Mouse (Mus musculus): Measurements from ENCODE around the gene Rad54l. TPM values are rescaled to one million over a fixed set of nuclear protein-coding genes. Genes with fewer than 3 reads are reported as not detected.

The Rad54l gene
- polyA plus RNA-seq, 1 experiment from 2014 or later = 34.5 TPM

GRCm38 (mm10) chr4:116137421-116137996 lies 14.0 kb upstream of the Rad54l start:
- ATAC-seq (ENCODE audit: borderline replicate concordance, extremely low read depth, low FRiP score, low TSS enrichment) = peak; percentile 59; the same call in 1 of the 2 replicates

GRCm38 (mm10) chr4:116134990-116135389 lies 11.5 kb upstream of the Rad54l start:
- no peaks in the 10 kb centered on the region for H3K9me3 ChIP-seq
- no peak for ATAC-seq (ENCODE audit: borderline replicate concordance, extremely low read depth, low FRiP score, low TSS enrichment)
- peaks cover 4% of the 10 kb centered on the region; the same call in 1 of the 2 replicates for H3K4me1 ChIP-seq
- H3K4me3 ChIP-seq = no peak overlapping the region
- no peaks in the 10 kb centered on the region for H3K27me3 ChIP-seq
- no peaks in the 10 kb centered on the region for H3K36me3 ChIP-seq
- no peak overlapping the region for H3K4me2 ChIP-seq
- 17% methylated on average over 2 of the region's 2 CpGs for WGBS
- no peak overlapping the region for H3K27ac ChIP-seq
- no peak overlapping the region for H3K9ac ChIP-seq

More at GRCm38 (mm10) chr4:116137421-116137996, 14.0 kb upstream of the Rad54l start:
- peaks cover 4% of the 10 kb centered on the region; the same call in 1 of the 2 replicates for H3K4me1 ChIP-seq
- no peak overlapping the region for H3K27ac ChIP-seq
- H3K9me3 ChIP-seq = no peaks in the 10 kb centered on the region
- H3K4me3 ChIP-seq = no peak overlapping the region
- no peaks in the 10 kb centered on the region for H3K27me3 ChIP-seq
- WGBS = 47% methylated on average over 13 of the region's 13 CpGs
- no peak overlapping the region for H3K4me2 ChIP-seq
- H3K36me3 ChIP-seq = no peaks in the 10 kb centered on the region
- H3K9ac ChIP-seq = no peak overlapping the region

GRCm38 (mm10) chr4:116133126-116133525 lies 9.6 kb upstream of the Rad54l start:
- 83% methylated on average over 4 of the region's 4 CpGs for WGBS
- Histone ChIP-seq H3K4me1 (peaks cover 4% of the 10 kb centered on the region; the same call in 1 of the 2 replicates), H3K27me3 (no peaks in the 10 kb centered on the region), H3K9ac (no peak overlapping the region), H3K4me2 (no peak overlapping the region), H3K9me3 (no peaks in the 10 kb centered on the region), H3K4me3 (no peak overlapping the region), H3K36me3 (no peaks in the 10 kb centered on the region), H3K27ac (no peak overlapping the region)
- ATAC-seq (ENCODE audit: borderline replicate concordance, extremely low read depth, low FRiP score, low TSS enrichment) = no peak

DNA sequence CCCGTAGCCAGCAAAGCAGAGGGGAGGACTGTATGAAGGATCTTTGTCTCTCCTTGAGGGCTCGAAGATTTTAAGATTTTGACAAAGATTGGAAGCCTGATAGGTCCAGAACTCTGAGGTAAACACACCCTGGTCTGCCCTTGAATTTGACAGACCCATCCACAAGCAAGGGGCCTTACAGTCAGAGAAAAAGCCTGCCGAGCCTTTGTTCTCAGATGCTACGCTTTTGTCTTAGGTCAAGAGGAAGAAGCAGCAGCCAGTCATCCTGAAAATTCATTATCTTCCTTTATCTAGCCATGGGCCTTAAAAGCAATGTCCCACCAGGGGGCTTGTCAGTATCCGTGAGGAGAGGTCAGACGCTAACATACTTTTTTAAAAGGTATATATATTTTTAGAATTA lies 4.5 kb upstream of the Rad54l start:
- no peaks in the 10 kb centered on the region for H3K36me3 ChIP-seq
- H3K27ac ChIP-seq = no peak overlapping the region
- H3K9ac ChIP-seq = no peak overlapping the region
- no peak for ATAC-seq (ENCODE audit: borderline replicate concordance, extremely low read depth, low FRiP score, low TSS enrichment)
- WGBS = 75% methylated on average over 6 of the region's 6 CpGs
- H3K4me1 ChIP-seq = peaks cover 14% of the 10 kb centered on the region
- H3K27me3 ChIP-seq = no peaks in the 10 kb centered on the region
- no peak overlapping the region for H3K4me3 ChIP-seq
- H3K4me2 ChIP-seq = no peak overlapping the region
- no peaks in the 10 kb centered on the region for H3K9me3 ChIP-seq

DNA sequence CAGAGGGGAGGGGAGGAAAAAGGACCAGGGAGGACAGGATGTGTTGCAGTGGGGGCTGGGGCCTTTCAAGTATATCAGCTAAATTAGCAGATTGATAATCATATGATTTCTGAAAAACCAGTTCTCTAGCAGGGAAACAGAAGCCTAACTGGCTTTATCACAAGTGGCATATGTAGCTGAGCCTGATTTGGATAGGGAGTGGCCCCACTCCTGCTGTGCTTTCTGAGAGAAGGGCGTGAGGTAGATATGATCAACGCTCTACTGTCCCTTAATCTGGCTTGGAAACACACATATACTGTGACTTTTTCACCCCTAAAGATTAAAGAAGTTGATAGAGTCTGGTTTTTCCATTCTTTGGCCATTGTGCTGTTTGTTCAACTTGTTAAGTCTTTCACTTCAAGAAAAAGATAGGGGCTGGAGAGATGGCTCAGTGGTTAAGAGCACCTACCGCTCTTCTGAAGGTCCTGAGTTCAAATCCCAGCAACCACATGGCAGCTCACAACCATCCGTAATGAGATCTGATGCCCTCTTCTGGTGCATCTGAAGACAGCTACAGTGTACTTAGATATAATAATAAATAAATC lies 2.4 kb upstream of the Rad54l start:
- H3K9ac ChIP-seq = no peak overlapping the region
- no peak overlapping the region for H3K27ac ChIP-seq
- no peak overlapping the region for H3K4me3 ChIP-seq
- H3K27me3 ChIP-seq = no peaks in the 10 kb centered on the region
- H3K4me2 ChIP-seq = no peak overlapping the region
- ATAC-seq (ENCODE audit: borderline replicate concordance, extremely low read depth, low FRiP score, low TSS enrichment) = no peak
- peaks cover 20% of the 10 kb centered on the region for H3K4me1 ChIP-seq
- no peaks in the 10 kb centered on the region for H3K36me3 ChIP-seq
- H3K9me3 ChIP-seq = no peaks in the 10 kb centered on the region
- WGBS = 93% methylated on average over 4 of the region's 4 CpGs

GRCm38 (mm10) chr4:116122762-116123161 lies 728 bp downstream of the Rad54l start:
- Histone ChIP-seq H3K9ac (peak overlapping the region; percentile 53), H3K4me2 (peak overlapping the region; percentile 68), H3K4me3 (peak overlapping the region; percentile 59), H3K36me3 (0 out of 2 replicates have a peak, but pooled peaks cover 5% of the 10 kb centered on the region), H3K4me1 (peaks cover 20% of the 10 kb centered on the region), H3K9me3 (no peaks in the 10 kb centered on the region), H3K27me3 (no peaks in the 10 kb centered on the region), H3K27ac (no peak overlapping the region)
- 0% methylated on average over 1 of the region's 1 CpGs for WGBS
- ATAC-seq (ENCODE audit: borderline replicate concordance, extremely low read depth, low FRiP score, low TSS enrichment) = no peak

GRCm38 (mm10) chr4:116111486-116111885 lies 12.0 kb downstream of the Rad54l start:
- H3K4me3 ChIP-seq = no peak overlapping the region
- H3K4me1 ChIP-seq = no peaks in the 10 kb centered on the region
- no peak overlapping the region for H3K27ac ChIP-seq
- no peak for ATAC-seq (ENCODE audit: borderline replicate concordance, extremely low read depth, low FRiP score, low TSS enrichment)
- no peak overlapping the region for H3K4me2 ChIP-seq
- H3K27me3 ChIP-seq = no peaks in the 10 kb centered on the region
- H3K9me3 ChIP-seq = no peaks in the 10 kb centered on the region
- 86% methylated on average over 2 of the region's 2 CpGs for WGBS
- H3K36me3 ChIP-seq = peaks cover 15% of the 10 kb centered on the region
- H3K9ac ChIP-seq = no peak overlapping the region

GRCm38 (mm10) chr4:116110695-116111094 lies 12.8 kb downstream of the Rad54l start:
- 88% methylated on average over 6 of the region's 6 CpGs for WGBS
- H3K4me1 ChIP-seq = no peaks in the 10 kb centered on the region

GRCm38 (mm10) chr4:116105278-116105677 lies 18.2 kb downstream of the Rad54l start:
- Histone ChIP-seq H3K27ac (no peak overlapping the region), H3K4me2 (no peak overlapping the region), H3K9ac (no peak overlapping the region), H3K4me1 (no peaks in the 10 kb centered on the region), H3K9me3 (no peaks in the 10 kb centered on the region), H3K27me3 (no peaks in the 10 kb centered on the region), H3K36me3 (peaks cover 32% of the 10 kb centered on the region), H3K4me3 (no peak overlapping the region)
- 92% methylated on average over 5 of the region's 5 CpGs for WGBS
- no peak for ATAC-seq (ENCODE audit: borderline replicate concordance, extremely low read depth, low FRiP score, low TSS enrichment)

More at GRCm38 (mm10) chr4:116110695-116111094, 12.8 kb downstream of the Rad54l start:
- Histone ChIP-seq H3K27me3 (no peaks in the 10 kb centered on the region), H3K4me3 (no peak overlapping the region), H3K27ac (no peak overlapping the region), H3K4me2 (no peak overlapping the region), H3K9me3 (no peaks in the 10 kb centered on the region), H3K9ac (no peak overlapping the region), H3K36me3 (peaks cover 15% of the 10 kb centered on the region; the same call in 1 of the 2 replicates)
- ATAC-seq (ENCODE audit: borderline replicate concordance, extremely low read depth, low FRiP score, low TSS enrichment) = no peak

DNA sequence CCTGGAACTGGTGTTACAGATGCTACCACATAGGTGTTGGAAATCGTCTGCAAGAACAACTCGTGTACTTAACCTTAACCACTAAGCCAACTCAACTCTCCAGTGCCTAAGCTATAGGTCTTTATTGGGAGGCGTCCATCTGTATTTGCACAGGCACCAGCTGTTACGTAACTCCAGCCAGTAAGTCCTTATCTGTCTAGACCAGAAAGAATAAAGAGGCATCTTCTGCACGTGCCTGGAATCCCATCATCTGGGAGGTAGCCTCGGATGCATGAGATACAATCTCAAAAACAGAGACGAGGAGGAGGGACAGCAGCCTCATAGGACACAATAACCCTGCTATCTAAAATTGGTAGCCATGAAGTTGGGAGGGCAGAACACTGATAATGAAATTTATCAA lies 22.5 kb downstream of the Rad54l start:
- H3K27me3 ChIP-seq = no peaks in the 10 kb centered on the region
- no peak overlapping the region for H3K4me2 ChIP-seq
- no peak overlapping the region for H3K4me3 ChIP-seq
- peaks cover 62% of the 10 kb centered on the region for H3K36me3 ChIP-seq
- no peak overlapping the region for H3K27ac ChIP-seq
- no peaks in the 10 kb centered on the region for H3K9me3 ChIP-seq
- no peaks in the 10 kb centered on the region for H3K4me1 ChIP-seq
- 78% methylated on average over 7 of the region's 7 CpGs for WGBS
- H3K9ac ChIP-seq = no peak overlapping the region
- ATAC-seq (ENCODE audit: borderline replicate concordance, extremely low read depth, low FRiP score, low TSS enrichment) = no peak

DNA sequence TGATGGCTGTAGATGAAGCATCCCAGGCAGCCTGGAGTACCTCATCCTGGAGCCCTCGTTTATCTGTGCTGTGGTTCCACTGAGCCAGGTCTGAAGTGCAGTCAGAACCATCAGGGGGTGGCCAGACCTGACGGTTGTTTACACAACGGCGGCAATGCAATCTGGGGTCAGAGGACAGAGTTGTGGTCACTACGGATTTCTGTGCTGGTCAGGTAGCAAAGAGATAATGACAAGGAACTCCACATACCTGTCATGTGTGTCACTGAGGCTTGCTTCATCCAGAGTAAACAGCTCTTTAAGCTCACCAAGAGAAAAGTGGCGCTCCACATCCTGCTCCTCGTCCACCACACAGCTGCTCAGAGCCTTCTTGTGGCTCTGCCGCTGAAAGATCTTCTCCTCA lies 26.3 kb downstream of the Rad54l start:
- WGBS = 68% methylated on average over 8 of the region's 8 CpGs
- Histone ChIP-seq H3K9ac (no peak overlapping the region), H3K27me3 (no peaks in the 10 kb centered on the region), H3K9me3 (no peaks in the 10 kb centered on the region), H3K4me1 (no peaks in the 10 kb centered on the region), H3K36me3 (peaks cover 88% of the 10 kb centered on the region), H3K4me2 (no peak overlapping the region), H3K4me3 (no peak overlapping the region), H3K27ac (no peak overlapping the region)
- no peak for ATAC-seq (ENCODE audit: borderline replicate concordance, extremely low read depth, low FRiP score, low TSS enrichment)

- WGBS = 88% methylated on average over 10 of the region's 10 CpGs
- Histone ChIP-seq H3K9me3 (no peaks in the 10 kb centered on the region), H3K4me1 (no peaks in the 10 kb centered on the region), H3K27ac (no peak overlapping the region), H3K4me2 (no peak overlapping the region), H3K4me3 (no peak overlapping the region), H3K27me3 (no peaks in the 10 kb centered on the region), H3K36me3 (peaks cover 90% of the 10 kb centered on the region), H3K9ac (no peak overlapping the region)
- ATAC-seq (ENCODE audit: borderline replicate concordance, extremely low read depth, low FRiP score, low TSS enrichment) = no peak
These were observed 27.2 kb downstream of the Rad54l start for GRCm38 (mm10) chr4:116096291-116096690.
